Mouse (Mus musculus): ENCODE data around the gene Spon2. TPM values are rescaled to one million over a fixed set of nuclear protein-coding genes. Genes with fewer than 3 reads are reported as not detected.

Gene Spon2
- total RNA-seq (2023) = 1.7 TPM

GRCm38 (mm10) chr5:33218081-33218480 lies at the start of gene Spon2:
Spon2 (minus strand) TSS chr5:33218455.

Other genes with a start within 250 kb of the Spon2 start
- 113 TPM for gene Ywhah, start 199.6 kb downstream of the Spon2 start, total RNA-seq (2023)
- gene Slc5a1, start 114.2 kb downstream of the Spon2 start, total RNA-seq (2023) = not detected
- 213 TPM for gene Ctbp1, start 56.5 kb upstream of the Spon2 start, total RNA-seq (2023)
- gene Maea, start 117.1 kb upstream of the Spon2 start, total RNA-seq (2023) = 66.0 TPM
- 24.3 TPM for gene Uvssa, start 160.1 kb upstream of the Spon2 start, total RNA-seq (2023)
- not detected for gene Nkx1-1, start 215.5 kb upstream of the Spon2 start, total RNA-seq (2023)